Mouse (Mus musculus) liver, postnatal 0 days (tissue): ENCODE data around the gene Med26. TPM values are rescaled to one million over a fixed set of nuclear protein-coding genes. Genes with fewer than 3 reads are reported as not detected.

Source experiments
- ATAC-seq: fragments of 200-750 bp; cut with Nextera tagmentation; 2 replicates; pipeline ENCODE4 v1.8.0; 2017; ENCODE audit warnings: mild to moderate bottlenecking, moderate library complexity
- DNase-seq: peaks from one replicate; pipeline ENCODE4 v3.0.0-alpha.2; 2016
- H3K27ac ChIP-seq: fragments of 300-500 bp; sonication (generic); 2 replicates; pipeline ENCODE4 v1.5.1; 2014; ENCODE audit warnings: antibody characterized with exemption, moderate library complexity, mild to moderate bottlenecking, low read depth
- H3K27me3 ChIP-seq: fragments of 300-500 bp; sonication (generic); 2 replicates; pipeline ENCODE4 v1.6.1; 2014; ENCODE audit warnings: low read length, control low read depth, mixed read lengths; ENCODE audit not compliant: insufficient read depth
- H3K36me3 ChIP-seq: fragments of 300-500 bp; sonication (generic); replicated peaks from 2 replicates; pipeline ENCODE4 v1.6.1; 2014; ENCODE audit warnings: mild to moderate bottlenecking, control low read depth, low read length, moderate library complexity, mixed read lengths; ENCODE audit not compliant: insufficient read depth
- H3K4me1 ChIP-seq: fragments of 300-500 bp; sonication (generic); 2 replicates; pipeline ENCODE4 v1.6.1; 2014; ENCODE audit warnings: antibody characterized with exemption, mild to moderate bottlenecking, control low read depth; ENCODE audit not compliant: insufficient read depth
- H3K4me2 ChIP-seq: fragments of 300-500 bp; sonication (generic); 2 replicates; pipeline ENCODE4 v1.6.1; 2014; ENCODE audit warnings: low read depth, mild to moderate bottlenecking, low read length, moderate library complexity, mixed read lengths
- H3K4me3 ChIP-seq: fragments of 300-500 bp; sonication (generic); 2 replicates; pipeline ENCODE4 v1.5.1; 2014; ENCODE audit warnings: low read depth, low read length
- H3K9ac ChIP-seq: fragments of 300-500 bp; sonication (generic); replicated peaks from 2 replicates; pipeline ENCODE4 v1.6.1; 2014; ENCODE audit warnings: mild to moderate bottlenecking, moderate library complexity
- H3K9me3 ChIP-seq: fragments of 300-500 bp; sonication (generic); 2 replicates; pipeline ENCODE4 v1.6.1; 2016; ENCODE audit warnings: mild to moderate bottlenecking, control low read depth, low read length, mixed read lengths
- CTCF ChIP-seq: sonication (generic); IDR thresholded peaks from 2 replicates; pipeline ENCODE4 v1.5.1; 2016; ENCODE audit warnings: antibody characterized with exemption, low read depth
- EP300 ChIP-seq: IDR thresholded peaks from 2 replicates; pipeline ENCODE4 v1.6.1; 2016; ENCODE audit warnings: antibody characterized with exemption, low read depth, mild to moderate bottlenecking
- WGBS: fragments of 180-500 bp; shearing (Covaris S2); extraction: QIAGEN DNeasy Blood & Tissue Kit; methylation state at CpG from one replicate; pipeline ENCODE4 v1.1.7; 2014; ENCODE audit not compliant: insufficient replicate concordance; 5-methylcytosine and 5-hydroxymethylcytosine counted together
- polyA plus RNA-seq: library from polyadenylated mRNA; unstranded; fragments of >200 nt; fragmentation: Nextera tagmentation; extraction: Ambion mirVana; gene quantifications from 2 replicates; pipeline ENCODE4 v1.2.1, GENCODE M21; 2015

Med26 gene
- polyA plus RNA-seq, 1 experiment from 2014 or later: 4.9 TPM

DNA sequence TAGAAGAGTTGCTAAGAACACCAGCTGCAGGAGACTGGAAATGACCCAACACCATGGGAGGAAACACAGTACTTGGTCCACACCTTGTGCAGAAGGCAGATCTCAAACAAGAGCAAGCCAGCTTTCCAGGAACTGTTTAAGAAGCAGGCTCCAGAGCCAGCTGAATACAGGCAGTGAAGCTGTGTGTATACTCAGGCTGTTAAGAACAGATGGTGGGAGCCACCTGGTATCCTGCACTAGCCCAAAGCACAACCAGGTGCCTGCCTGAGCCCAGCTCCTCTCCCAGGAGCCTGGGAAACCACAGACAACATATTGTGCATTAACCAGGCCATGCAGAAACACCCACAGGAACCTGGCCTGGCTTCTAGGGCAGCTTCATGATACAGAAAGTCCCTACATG, 43.9 kb downstream of the Med26 start:
- Histone ChIP-seq H3K36me3 (no peaks in the 10 kb centered on the region), H3K9me3 (no peaks in the 10 kb centered on the region), H3K27ac (no peak overlapping the region), H3K4me3 (no peak overlapping the region), H3K4me2 (no peak overlapping the region), H3K27me3 (no peaks in the 10 kb centered on the region), H3K4me1 (peaks cover 52% of the 10 kb centered on the region), H3K9ac (no peak overlapping the region)
- no peak for DNase-seq
- ATAC-seq: no peak
- no peak for TF ChIP-seq EP300
- no peak for TF ChIP-seq CTCF

GRCm38 (mm10) chr8:72500521-72500931, 47.5 kb downstream of the Med26 start:
- 81% methylated on average over 1 of the region's 1 CpGs for WGBS
- ATAC-seq (no peak), DNase-seq (no peak)
- Histone ChIP-seq H3K4me3 (no peak overlapping the region), H3K27me3 (no peaks in the 10 kb centered on the region), H3K4me1 (peaks cover 25% of the 10 kb centered on the region), H3K9ac (no peak overlapping the region), H3K4me2 (no peak overlapping the region), H3K27ac (no peak overlapping the region), H3K9me3 (no peaks in the 10 kb centered on the region), H3K36me3 (peaks cover 14% of the 10 kb centered on the region)
- no peak for TF ChIP-seq CTCF
- no peak for TF ChIP-seq EP300

- ATAC-seq (no peak), DNase-seq (no peak)
- Histone ChIP-seq H3K36me3 (peaks cover 20% of the 10 kb centered on the region), H3K27ac (no peak overlapping the region), H3K9ac (no peak overlapping the region), H3K4me1 (peaks cover 19% of the 10 kb centered on the region), H3K27me3 (no peaks in the 10 kb centered on the region), H3K4me2 (no peak overlapping the region), H3K4me3 (no peak overlapping the region), H3K9me3 (no peaks in the 10 kb centered on the region)
- TF ChIP-seq CTCF (no peak), EP300 (no peak)
- 84% methylated on average over 2 of the region's 2 CpGs for WGBS
Observed at GRCm38 (mm10) chr8:72499521-72500284, 48.4 kb downstream of the Med26 start.

GRCm38 (mm10) chr8:72498527-72498926, 49.5 kb downstream of the Med26 start:
- Histone ChIP-seq H3K36me3 (peaks cover 22% of the 10 kb centered on the region), H3K4me1 (peaks cover 16% of the 10 kb centered on the region), H3K27me3 (no peaks in the 10 kb centered on the region), H3K9me3 (no peaks in the 10 kb centered on the region), H3K27ac (no peak overlapping the region), H3K4me2 (no peak overlapping the region), H3K4me3 (no peak overlapping the region), H3K9ac (no peak overlapping the region)
- TF ChIP-seq EP300 (no peak), CTCF (no peak)
- DNase-seq (no peak), ATAC-seq (no peak; the same call in 1 of the 2 replicates)
- WGBS: 59% methylated on average over 4 of the region's 4 CpGs

- no peak overlapping the region for H3K4me2 ChIP-seq
- ATAC-seq (no peak), DNase-seq (no peak)
- no peak overlapping the region for H3K9ac ChIP-seq
- no peak overlapping the region for H3K4me3 ChIP-seq
- no peak for TF ChIP-seq CTCF
- no peak for TF ChIP-seq EP300
- H3K4me1 ChIP-seq: peaks cover 17% of the 10 kb centered on the region
- peaks cover 22% of the 10 kb centered on the region for H3K36me3 ChIP-seq
- WGBS: 56% methylated on average over 1 of the region's 1 CpGs
- H3K27me3 ChIP-seq: no peaks in the 10 kb centered on the region
- no peaks in the 10 kb centered on the region for H3K9me3 ChIP-seq
- H3K27ac ChIP-seq: no peak overlapping the region
Observed at GRCm38 (mm10) chr8:72497911-72498310, 50.2 kb downstream of the Med26 start.

GRCm38 (mm10) chr8:72496217-72496616, 51.9 kb downstream of the Med26 start:
- H3K4me1 ChIP-seq: peaks cover 23% of the 10 kb centered on the region

More at GRCm38 (mm10) chr8:72496217-72496616, 51.9 kb downstream of the Med26 start:
- Histone ChIP-seq H3K36me3 (peaks cover 22% of the 10 kb centered on the region), H3K4me3 (no peak overlapping the region), H3K27ac (no peak overlapping the region), H3K9me3 (no peaks in the 10 kb centered on the region), H3K27me3 (no peaks in the 10 kb centered on the region), H3K9ac (no peak overlapping the region), H3K4me2 (no peak overlapping the region)
- DNase-seq (no peak), ATAC-seq (no peak)
- TF ChIP-seq CTCF (no peak), EP300 (no peak)
- 86% methylated on average over 19 of the region's 19 CpGs for WGBS
